Mouse (Mus musculus) neural tube, embryonic 14.5 days (tissue): ENCODE measurements at regions not wholly inside any gene's neighbourhood (a gene's known extent, or its start where the extent isn't known, plus 50 kb on each side); places are given as distances from the start of the nearest gene placed in this dataset.

Experiments
- ATAC-seq: fragments of 200-750 bp; cut with Nextera tagmentation; 2 replicates; pipeline ENCODE4 v1.8.0; 2017; ENCODE audit warnings: low read depth, mild to moderate bottlenecking, moderate TSS enrichment, moderate library complexity
- H3K27ac ChIP-seq: fragments of 300-500 bp; sonication (generic); 2 replicates; pipeline ENCODE4 v1.5.1; 2014; ENCODE audit warnings: low read depth, mild to moderate bottlenecking, control low read depth, low read length, moderate library complexity, mixed read lengths
- H3K27me3 ChIP-seq: fragments of 300-500 bp; sonication (generic); 2 replicates; pipeline ENCODE4 v1.6.1; 2014; ENCODE audit warnings: low read length; ENCODE audit not compliant: control insufficient read depth, insufficient read depth
- H3K36me3 ChIP-seq: fragments of 300-500 bp; sonication (generic); 2 replicates; pipeline ENCODE4 v1.6.1; 2014; ENCODE audit warnings: low read length, mixed read lengths; ENCODE audit not compliant: control insufficient read depth, insufficient read depth
- H3K4me1 ChIP-seq: fragments of 300-500 bp; sonication (generic); 2 replicates; pipeline ENCODE4 v1.6.1; 2014; ENCODE audit warnings: low read length; ENCODE audit not compliant: control insufficient read depth, insufficient read depth
- H3K4me2 ChIP-seq: fragments of 300-500 bp; sonication (generic); 2 replicates; pipeline ENCODE4 v1.6.1; 2014; ENCODE audit warnings: mild to moderate bottlenecking, low read depth, low read length, control low read depth
- H3K4me3 ChIP-seq: fragments of 300-500 bp; sonication (generic); 2 replicates; pipeline ENCODE4 v1.5.1; 2014; ENCODE audit warnings: low read depth, low read length, control low read depth, mixed read lengths
- H3K9ac ChIP-seq: fragments of 300-500 bp; sonication (generic); replicated peaks from 2 replicates; pipeline ENCODE4 v1.6.1; 2014; ENCODE audit warnings: low read depth, mild to moderate bottlenecking, control low read depth, low read length, mixed read lengths
- H3K9me3 ChIP-seq: fragments of 300-500 bp; sonication (generic); 2 replicates; pipeline ENCODE4 v1.6.1; 2016; ENCODE audit warnings: low read length; ENCODE audit not compliant: control insufficient read depth
- WGBS: fragments of 180-500 bp; shearing (Covaris S2); extraction: QIAGEN DNeasy Blood & Tissue Kit; methylation state at CpG from one replicate; pipeline ENCODE4 v1.1.7; 2014; 5-methylcytosine and 5-hydroxymethylcytosine counted together

DNA sequence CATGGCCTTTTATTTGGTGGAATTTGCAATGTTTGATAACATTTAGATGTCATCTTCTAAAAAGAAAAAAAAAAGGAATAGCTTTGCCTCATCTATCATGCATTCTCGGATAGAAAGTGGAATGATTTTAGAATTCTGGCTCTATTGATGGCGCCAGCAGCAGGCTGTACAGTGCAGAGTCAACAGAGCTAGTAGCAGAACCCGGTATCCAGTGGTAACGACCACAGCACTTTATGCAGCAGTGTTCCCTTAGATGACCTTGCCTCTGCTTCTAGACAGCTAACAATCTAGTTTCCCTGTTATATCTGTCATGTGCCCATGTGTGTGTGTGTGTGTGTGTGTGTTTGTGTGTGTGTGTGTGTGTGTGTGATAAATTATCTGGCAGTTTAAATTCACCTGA lies 129.2 kb upstream of the Speer2 start:
- H3K27ac ChIP-seq = no peak overlapping the region
- H3K4me2 ChIP-seq = no peak overlapping the region
- H3K27me3 ChIP-seq = no peaks in the 10 kb centered on the region
- no peak overlapping the region for H3K9ac ChIP-seq
- H3K4me3 ChIP-seq = no peak overlapping the region
- H3K9me3 ChIP-seq = no peaks in the 10 kb centered on the region
- 78% methylated on average over 4 of the region's 4 CpGs for WGBS
- ATAC-seq = no peak; the same call in 1 of the 2 replicates
- no peaks in the 10 kb centered on the region for H3K4me1 ChIP-seq
- no peaks in the 10 kb centered on the region for H3K36me3 ChIP-seq

DNA sequence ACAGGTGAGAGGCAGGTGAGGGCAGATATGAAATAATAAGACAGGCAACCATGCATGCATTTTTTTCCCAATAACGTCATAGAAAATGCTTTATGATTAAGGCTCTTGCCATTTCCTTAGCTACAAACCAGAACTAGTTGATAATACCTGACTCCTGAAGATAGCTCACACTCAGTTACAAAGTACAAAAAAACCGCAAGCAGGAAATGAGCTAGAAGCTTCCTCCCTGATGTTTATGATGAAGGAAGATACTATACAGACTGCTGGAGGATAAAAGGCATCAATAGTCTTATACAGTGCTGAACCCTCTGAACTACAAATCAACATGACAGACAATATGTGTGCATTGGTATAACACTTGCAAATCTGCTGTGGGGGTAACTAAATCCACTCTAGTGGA lies 143.3 kb upstream of the Speer2 start:
- no peaks in the 10 kb centered on the region for H3K4me1 ChIP-seq
- no peak overlapping the region for H3K9ac ChIP-seq
- H3K4me3 ChIP-seq = no peak overlapping the region
- no peak for ATAC-seq
- H3K27ac ChIP-seq = no peak overlapping the region
- H3K27me3 ChIP-seq = no peaks in the 10 kb centered on the region
- 93% methylated on average over 2 of the region's 2 CpGs for WGBS
- no peak overlapping the region for H3K4me2 ChIP-seq
- H3K9me3 ChIP-seq = no peaks in the 10 kb centered on the region
- H3K36me3 ChIP-seq = no peaks in the 10 kb centered on the region

DNA sequence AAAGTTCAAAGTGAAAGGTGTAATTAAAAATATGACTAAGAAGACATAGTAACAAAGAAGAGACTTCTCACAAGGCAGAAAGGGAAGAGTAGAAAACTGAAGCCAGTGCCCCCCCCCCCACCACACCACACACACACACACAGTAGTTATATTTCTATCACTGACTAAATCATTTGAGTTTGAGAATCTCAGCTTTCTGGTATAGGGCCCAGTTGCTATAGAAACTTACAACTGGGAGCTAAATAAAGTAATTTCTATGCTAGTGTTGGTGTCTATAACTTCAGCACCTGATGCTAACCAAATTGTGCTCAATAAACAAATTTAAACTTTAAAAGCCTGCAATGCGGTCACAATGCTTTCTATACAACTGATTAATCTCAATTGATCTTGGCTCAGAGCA lies 153.4 kb upstream of the Speer2 start:
- 74% methylated on average over 1 of the region's 1 CpGs for WGBS
- no peaks in the 10 kb centered on the region for H3K36me3 ChIP-seq
- no peaks in the 10 kb centered on the region for H3K4me1 ChIP-seq
- no peak overlapping the region for H3K4me3 ChIP-seq
- no peak for ATAC-seq
- H3K27ac ChIP-seq = no peak overlapping the region
- no peak overlapping the region for H3K9ac ChIP-seq
- H3K4me2 ChIP-seq = no peak overlapping the region
- H3K9me3 ChIP-seq = no peaks in the 10 kb centered on the region
- no peaks in the 10 kb centered on the region for H3K27me3 ChIP-seq

DNA sequence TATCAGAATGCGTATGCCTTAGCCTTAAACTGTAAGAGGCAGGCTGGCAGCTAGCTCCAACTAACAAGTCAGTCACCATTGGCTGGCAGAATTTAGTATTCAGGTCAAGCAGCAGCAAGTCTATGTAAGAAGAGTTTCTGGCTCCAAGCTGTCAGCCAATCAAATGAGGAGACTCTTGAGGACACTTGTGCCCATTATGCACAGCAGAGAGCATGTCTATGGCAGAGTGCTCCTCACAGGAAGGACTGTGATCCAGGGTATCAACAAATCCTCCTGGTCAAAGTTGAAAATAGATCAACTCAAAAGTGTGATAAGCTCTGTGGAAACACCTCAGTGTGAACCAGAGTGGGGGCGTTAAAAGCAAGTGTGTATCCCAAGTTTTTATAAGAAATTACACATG lies 156.0 kb upstream of the Speer2 start:
- H3K9ac ChIP-seq = no peak overlapping the region
- H3K9me3 ChIP-seq = no peaks in the 10 kb centered on the region
- H3K27ac ChIP-seq = no peak overlapping the region
- H3K4me2 ChIP-seq = no peak overlapping the region
- H3K27me3 ChIP-seq = no peaks in the 10 kb centered on the region
- H3K36me3 ChIP-seq = no peaks in the 10 kb centered on the region
- no peak for ATAC-seq
- H3K4me1 ChIP-seq = no peaks in the 10 kb centered on the region
- H3K4me3 ChIP-seq = no peak overlapping the region
- 95% methylated on average over 2 of the region's 2 CpGs for WGBS

DNA sequence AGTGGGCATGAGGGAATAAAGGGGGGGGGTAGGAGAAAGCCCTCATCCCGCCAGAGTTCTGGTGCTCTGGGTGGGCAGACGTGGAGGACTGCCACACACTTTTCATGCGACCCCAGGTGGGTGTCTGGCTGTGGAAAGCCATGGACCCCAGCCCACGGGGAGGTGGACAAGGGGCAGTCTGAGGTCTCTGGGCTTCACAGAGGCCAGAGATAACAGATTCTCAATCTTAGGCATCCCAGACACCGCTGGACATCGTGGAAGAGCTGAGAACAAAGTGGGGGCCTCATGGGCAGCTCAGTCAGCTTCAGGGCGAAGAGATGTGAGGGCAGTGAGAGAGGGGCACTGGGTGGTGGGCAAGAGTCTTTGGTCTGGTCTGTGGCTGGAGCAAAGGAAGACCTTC lies 157.9 kb upstream of the Speer2 start:
- Histone ChIP-seq H3K9me3 (no peaks in the 10 kb centered on the region), H3K27ac (no peak overlapping the region), H3K4me2 (no peak overlapping the region), H3K4me3 (no peak overlapping the region), H3K36me3 (no peaks in the 10 kb centered on the region), H3K27me3 (no peaks in the 10 kb centered on the region), H3K4me1 (no peaks in the 10 kb centered on the region), H3K9ac (no peak overlapping the region)
- ATAC-seq = no peak
- 93% methylated on average over 7 of the region's 7 CpGs for WGBS

DNA sequence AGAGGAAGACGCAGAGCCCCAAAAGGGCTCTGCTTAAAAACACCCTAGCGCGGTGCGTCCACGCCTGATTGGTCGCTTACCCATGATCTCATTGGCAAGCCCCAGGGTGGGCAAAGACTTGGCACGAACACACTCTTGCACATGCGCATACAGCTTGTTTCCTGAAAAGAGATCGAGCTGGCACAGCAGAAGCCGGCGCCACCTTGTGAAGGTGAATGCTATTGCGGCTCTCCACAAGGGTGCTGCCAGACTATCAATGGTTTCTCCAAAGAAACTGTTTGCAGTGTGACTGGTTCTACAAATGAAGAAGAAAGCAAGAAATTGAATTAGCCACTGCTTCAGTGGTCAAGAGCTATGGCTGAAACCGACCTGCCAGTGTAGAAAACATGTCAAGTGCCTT lies 165.1 kb upstream of the Speer2 start:
- ATAC-seq = no peak
- H3K27me3 ChIP-seq = no peaks in the 10 kb centered on the region

DNA sequence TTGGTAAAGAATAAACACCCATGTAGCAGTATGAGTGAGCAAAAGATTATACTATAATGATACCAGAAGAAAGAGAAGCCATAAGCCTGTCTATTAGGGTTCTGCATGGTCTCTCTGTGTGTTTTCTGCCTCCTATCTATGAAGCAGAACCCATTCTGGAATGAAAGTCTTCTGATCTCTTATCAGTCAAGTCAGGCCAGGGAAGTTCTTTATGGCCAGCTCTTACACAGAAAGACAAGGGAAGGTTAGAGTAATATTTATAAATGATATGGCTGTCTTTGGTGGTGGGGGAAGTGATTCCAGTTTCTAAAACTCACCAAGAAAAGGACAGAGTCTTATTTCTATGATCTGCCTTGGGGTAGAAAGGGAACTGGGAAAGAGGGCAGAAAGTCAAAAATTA lies 182.0 kb upstream of the Speer2 start:
- Histone ChIP-seq H3K9ac (no peak overlapping the region), H3K4me1 (no peaks in the 10 kb centered on the region), H3K27me3 (no peaks in the 10 kb centered on the region), H3K36me3 (no peaks in the 10 kb centered on the region), H3K27ac (no peak overlapping the region), H3K4me2 (no peak overlapping the region), H3K9me3 (no peaks in the 10 kb centered on the region), H3K4me3 (no peak overlapping the region)
- no peak for ATAC-seq

More for the DNA sequence above, 165.1 kb upstream of the Speer2 start:
- no peak overlapping the region for H3K27ac ChIP-seq
- no peak overlapping the region for H3K4me2 ChIP-seq
- H3K9me3 ChIP-seq = no peaks in the 10 kb centered on the region
- 79% methylated on average over 13 of the region's 13 CpGs for WGBS
- H3K36me3 ChIP-seq = no peaks in the 10 kb centered on the region
- H3K4me3 ChIP-seq = no peak overlapping the region
- H3K9ac ChIP-seq = no peak overlapping the region
- no peaks in the 10 kb centered on the region for H3K4me1 ChIP-seq

DNA sequence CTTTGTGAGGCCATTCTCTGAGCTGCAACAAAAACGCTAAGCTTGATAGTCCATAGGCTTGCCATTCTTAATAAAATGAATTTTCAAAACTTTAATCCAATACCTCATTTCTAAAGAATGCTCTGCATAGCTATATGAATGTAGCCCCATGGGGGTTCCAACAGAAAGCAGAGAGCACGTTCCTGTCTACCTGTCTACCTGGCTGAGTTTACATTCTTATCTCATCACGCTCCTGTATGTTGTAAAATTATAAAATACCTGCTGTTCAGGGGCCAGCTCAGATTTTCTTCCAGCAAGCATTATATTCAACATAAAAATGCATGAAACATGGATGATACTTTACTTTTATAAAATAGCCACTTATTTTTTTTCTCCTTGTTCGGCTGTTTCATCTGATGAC lies 182.5 kb upstream of the Speer2 start:
- no peaks in the 10 kb centered on the region for H3K4me1 ChIP-seq
- WGBS = 72% methylated on average over 4 of the region's 4 CpGs
- H3K4me3 ChIP-seq = no peak overlapping the region
- no peaks in the 10 kb centered on the region for H3K36me3 ChIP-seq
- ATAC-seq = no peak
- H3K9me3 ChIP-seq = no peaks in the 10 kb centered on the region
- H3K27ac ChIP-seq = no peak overlapping the region
- no peak overlapping the region for H3K9ac ChIP-seq
- no peak overlapping the region for H3K4me2 ChIP-seq
- H3K27me3 ChIP-seq = no peaks in the 10 kb centered on the region

DNA sequence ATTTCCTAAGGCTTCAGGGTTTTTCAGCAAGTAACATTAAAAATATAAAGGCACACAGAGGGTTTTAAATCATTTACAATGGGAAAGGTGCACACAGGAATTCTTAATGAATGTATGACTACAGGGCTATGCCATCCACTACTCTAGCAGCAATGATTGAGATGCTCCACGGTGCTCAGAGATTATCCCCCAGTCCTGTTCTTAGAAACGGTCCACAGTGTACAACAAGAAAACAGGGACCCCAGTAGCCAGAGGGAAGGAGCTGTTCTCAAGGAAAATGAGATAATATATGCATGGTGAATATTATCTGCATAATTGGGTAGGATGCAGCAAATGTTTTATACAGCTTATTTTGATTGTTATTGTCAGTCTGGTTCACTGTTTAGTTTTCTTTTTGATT lies 186.3 kb upstream of the Speer2 start:
- no peak overlapping the region for H3K4me2 ChIP-seq
- H3K36me3 ChIP-seq = no peaks in the 10 kb centered on the region
- no peaks in the 10 kb centered on the region for H3K9me3 ChIP-seq
- H3K4me1 ChIP-seq = no peaks in the 10 kb centered on the region
- H3K9ac ChIP-seq = no peak overlapping the region
- no peak overlapping the region for H3K4me3 ChIP-seq
- no peak for ATAC-seq
- 57% methylated on average over 2 of the region's 2 CpGs for WGBS
- no peak overlapping the region for H3K27ac ChIP-seq
- no peaks in the 10 kb centered on the region for H3K27me3 ChIP-seq

DNA sequence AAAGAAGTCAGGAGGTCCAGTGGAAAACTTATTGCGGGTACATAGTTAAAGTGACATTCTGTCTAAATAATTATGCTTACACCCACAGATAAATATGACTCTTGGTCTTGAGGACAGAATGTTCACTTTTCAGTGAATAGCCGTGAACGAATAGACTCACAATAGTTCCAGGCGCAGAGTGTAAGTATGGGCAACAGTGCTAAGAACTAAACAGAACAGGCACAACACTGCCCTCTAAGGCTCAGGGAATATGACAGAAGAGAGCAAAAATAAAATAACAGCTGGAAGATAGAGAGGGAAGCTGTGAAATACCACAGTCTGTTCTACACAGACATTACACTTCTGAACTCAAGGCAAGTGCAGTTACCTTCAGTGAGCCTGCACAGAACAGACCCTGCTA lies 207.9 kb upstream of the Speer2 start:
- Histone ChIP-seq H3K9me3 (no peaks in the 10 kb centered on the region), H3K4me3 (no peak overlapping the region), H3K27me3 (no peaks in the 10 kb centered on the region), H3K4me2 (no peak overlapping the region), H3K9ac (no peak overlapping the region), H3K36me3 (no peaks in the 10 kb centered on the region), H3K27ac (no peak overlapping the region), H3K4me1 (no peaks in the 10 kb centered on the region)
- no peak for ATAC-seq
- WGBS = 87% methylated on average over 4 of the region's 4 CpGs
